Mouse (Mus musculus): ENCODE results near the gene Arhgap36. TPM values are rescaled to one million over a fixed set of nuclear protein-coding genes. Genes with fewer than 3 reads are reported as not detected.

Gene Arhgap36
- total RNA-seq (2023), result not detected

GRCm38 (mm10) chrX:49463442-49463970 is at the start of gene Arhgap36:
TSS of gene Arhgap36 (plus strand) at chrX:49463945.

Other genes with a start within 250 kb of the Arhgap36 start
- 1 to 10 TPM; 8.6 to 9.9 TPM for gene Enox2, start 175.7 kb upstream of the Arhgap36 start, total RNA-seq (2023)
- gene Olfr1320, start 208.4 kb downstream of the Arhgap36 start, total RNA-seq (2023), result not detected